Mouse (Mus musculus) bone marrow macrophage, adult 2 months (primary cell): ENCODE data around the gene Foxk1.

Experiments used
- CTCF ChIP-seq: IDR thresholded peaks from 2 replicates; pipeline ENCODE4 v1.5.1; 2012; ENCODE audit warnings: low read depth, mild to moderate bottlenecking, low read length, moderate library complexity
- POLR2A ChIP-seq: IDR thresholded peaks from 2 replicates; pipeline ENCODE4 v1.6.1; 2012; ENCODE audit warnings: mild to moderate bottlenecking, low read depth, low read length, borderline replicate concordance

DNA sequence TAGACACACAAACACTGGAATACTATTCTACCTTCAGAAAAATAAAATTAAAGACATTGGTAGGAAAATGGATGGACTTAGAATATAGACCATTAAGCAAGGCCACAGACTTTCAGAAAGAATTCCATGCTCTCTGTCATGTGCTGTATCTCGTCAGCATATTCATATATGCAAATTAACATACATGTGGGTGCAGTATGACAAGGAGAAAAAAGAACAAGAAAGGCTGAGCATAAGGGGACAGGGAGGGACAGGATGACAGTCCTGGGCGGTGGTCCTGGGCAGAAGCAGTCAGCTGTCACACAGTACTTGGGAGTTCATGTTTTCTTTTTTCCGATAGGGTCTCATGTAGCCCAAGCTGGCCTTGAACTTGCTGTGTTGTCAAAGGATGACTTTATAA, 22.4 kb downstream of the Foxk1 start:
- TF ChIP-seq POLR2A (no peak), CTCF (no peak)
